Mouse (Mus musculus) ovary, adult 2 months (tissue): ENCODE data around the gene Fhl1. TPM values are rescaled to one million over a fixed set of nuclear protein-coding genes. Genes with fewer than 3 reads are reported as not detected.

ENCODE experiments used
- polyA plus RNA-seq: library from polyadenylated mRNA; depleted of rRNA; stranded (reverse); fragments of >200 nt; gene quantifications from 2 replicates; pipeline ENCODE4 v1.2.3, GENCODE M21; 2012; rRNA removed

Gene Fhl1
- polyA plus RNA-seq: 223 and 244 TPM in 2 replicates

GRCm38 (mm10) chrX:56731306-56732201, at the start of gene Fhl1:
Gene Fhl1, plus strand, starts transcription at chrX:56731787.

GRCm38 (mm10) chrX:56821765-56822603, 90.4 kb downstream of the Fhl1 start, which contains the start of gene Map7d3:
Gene Map7d3, minus strand, starts transcription at chrX:56822326.

Other genes starting within 250 kb of the Fhl1 start
- gene Gm10477, start 207.0 kb upstream of the Fhl1 start, polyA plus RNA-seq: not detected in 2 replicates
- not detected in 2 replicates for gene Gm648, start 182.2 kb upstream of the Fhl1 start, polyA plus RNA-seq
- 3.6 TPM in 2 replicates for gene Mmgt1, start 133.7 kb upstream of the Fhl1 start, polyA plus RNA-seq
- 16.9 and 18.5 TPM in 2 replicates for gene Slc9a6, start 122.0 kb upstream of the Fhl1 start, polyA plus RNA-seq
- gene Map7d3, start 90.5 kb downstream of the Fhl1 start, polyA plus RNA-seq: 0.06 and 0.14 TPM in 2 replicates
- not detected in 2 replicates for gene Adgrg4, start 138.4 kb downstream of the Fhl1 start, polyA plus RNA-seq